Mouse (Mus musculus) ovary, adult 18-20 months (tissue): ENCODE results near the gene Cerkl.

Experiments
- DNase-seq: peaks from one replicate; pipeline ENCODE4 v3.0.0; 2022; ENCODE audit warnings: low spot score, mixed read lengths

The Cerkl gene

GRCm38 (mm10) chr2:79372486-79373200, 83.9 kb downstream of the Cerkl start:
- DNase-seq = no peak

- no peak for DNase-seq
These were observed 84.5 kb downstream of the Cerkl start for GRCm38 (mm10) chr2:79372154-79372467.

GRCm38 (mm10) chr2:79371326-79372153, 85.0 kb downstream of the Cerkl start:
- DNase-seq = no peak

GRCm38 (mm10) chr2:79370711-79371312, 85.8 kb downstream of the Cerkl start:
- no peak for DNase-seq

GRCm38 (mm10) chr2:79369905-79370304, 86.7 kb downstream of the Cerkl start:
- no peak for DNase-seq

- no peak for DNase-seq
These were observed 87.5 kb downstream of the Cerkl start for GRCm38 (mm10) chr2:79369061-79369524.

GRCm38 (mm10) chr2:79368661-79369060, 87.9 kb downstream of the Cerkl start:
- DNase-seq = no peak

GRCm38 (mm10) chr2:79367451-79368450, 88.8 kb downstream of the Cerkl start:
- no peak for DNase-seq

GRCm38 (mm10) chr2:79363920-79364319, 92.7 kb downstream of the Cerkl start:
- no peak for DNase-seq

- no peak for DNase-seq
These were observed 94.6 kb downstream of the Cerkl start for GRCm38 (mm10) chr2:79362029-79362428.

GRCm38 (mm10) chr2:79357835-79358234, 98.8 kb downstream of the Cerkl start:
- no peak for DNase-seq

GRCm38 (mm10) chr2:79354773-79355172, 101.8 kb downstream of the Cerkl start:
- no peak for DNase-seq

- DNase-seq = no peak
These were observed 104.3 kb downstream of the Cerkl start for GRCm38 (mm10) chr2:79352100-79352802.

GRCm38 (mm10) chr2:79351179-79352099, 105.1 kb downstream of the Cerkl start:
- no peak for DNase-seq

- no peak for DNase-seq
These were observed 113.5 kb downstream of the Cerkl start for GRCm38 (mm10) chr2:79343115-79343514.

- no peak for DNase-seq
These were observed 117.6 kb downstream of the Cerkl start for GRCm38 (mm10) chr2:79339003-79339402.

- no peak for DNase-seq
These were observed 120.4 kb downstream of the Cerkl start for GRCm38 (mm10) chr2:79336141-79336540.

GRCm38 (mm10) chr2:79334661-79335060, 121.9 kb downstream of the Cerkl start:
- no peak for DNase-seq

- no peak for DNase-seq
These were observed 128.5 kb downstream of the Cerkl start for GRCm38 (mm10) chr2:79328079-79328478.
